Mouse (Mus musculus) heart, embryonic 16.5 days (tissue): ENCODE results near the gene Lifr. TPM values are rescaled to one million over a fixed set of nuclear protein-coding genes. Genes with fewer than 3 reads are reported as not detected.

Experiments
- ATAC-seq: fragments of 200-750 bp; cut with Nextera tagmentation; replicated peaks from 2 replicates; pipeline ENCODE4 v1.8.0; 2017; ENCODE audit warnings: moderate number of reproducible peaks; ENCODE audit not compliant: insufficient read depth, low FRiP score; ENCODE audit errors: extremely low read depth
- H3K27ac ChIP-seq: fragments of 300-500 bp; sonication (generic); 2 replicates; pipeline ENCODE4 v1.5.1; 2014; ENCODE audit warnings: mild to moderate bottlenecking, low read length, control low read depth, moderate library complexity
- H3K27me3 ChIP-seq: fragments of 300-500 bp; sonication (generic); 2 replicates; pipeline ENCODE4 v1.6.1; 2014; ENCODE audit warnings: low read length, mixed read lengths; ENCODE audit not compliant: control insufficient read depth, insufficient read depth
- H3K36me3 ChIP-seq: fragments of 300-500 bp; sonication (generic); 2 replicates; pipeline ENCODE4 v1.6.1; 2014; ENCODE audit not compliant: control insufficient read depth, insufficient read depth
- H3K4me1 ChIP-seq: fragments of 300-500 bp; sonication (generic); 2 replicates; pipeline ENCODE4 v1.6.1; 2014; ENCODE audit warnings: low read length, mixed read lengths; ENCODE audit not compliant: control insufficient read depth, insufficient read depth
- H3K4me2 ChIP-seq: fragments of 300-500 bp; sonication (generic); 2 replicates; pipeline ENCODE4 v1.6.1; 2014; ENCODE audit warnings: low read depth, mild to moderate bottlenecking, control low read depth, low read length
- H3K4me3 ChIP-seq: fragments of 300-500 bp; sonication (generic); 2 replicates; pipeline ENCODE4 v1.5.1; 2014; ENCODE audit warnings: mild to moderate bottlenecking, control low read depth, low read length
- H3K9ac ChIP-seq: fragments of 300-500 bp; sonication (generic); 2 replicates; pipeline ENCODE4 v1.6.1; 2014; ENCODE audit warnings: low read length, control low read depth
- H3K9me3 ChIP-seq: fragments of 300-500 bp; sonication (generic); replicated peaks from 2 replicates; pipeline ENCODE4 v1.6.1; 2016; ENCODE audit warnings: low read length; ENCODE audit not compliant: control insufficient read depth
- WGBS: fragments of 180-500 bp; shearing (Covaris S2); extraction: QIAGEN DNeasy Blood & Tissue Kit; methylation state at CpG from one replicate; pipeline ENCODE4 v1.1.7; 2014; 5-methylcytosine and 5-hydroxymethylcytosine counted together
- polyA plus RNA-seq: library from polyadenylated mRNA; unstranded; fragments of >200 nt; fragmentation: Nextera tagmentation; extraction: Ambion mirVana; gene quantifications from 2 replicates; pipeline ENCODE4 v1.2.1, GENCODE M21; 2015

Gene Lifr
- 22.4 and 24.0 TPM in 2 replicates for polyA plus RNA-seq

DNA sequence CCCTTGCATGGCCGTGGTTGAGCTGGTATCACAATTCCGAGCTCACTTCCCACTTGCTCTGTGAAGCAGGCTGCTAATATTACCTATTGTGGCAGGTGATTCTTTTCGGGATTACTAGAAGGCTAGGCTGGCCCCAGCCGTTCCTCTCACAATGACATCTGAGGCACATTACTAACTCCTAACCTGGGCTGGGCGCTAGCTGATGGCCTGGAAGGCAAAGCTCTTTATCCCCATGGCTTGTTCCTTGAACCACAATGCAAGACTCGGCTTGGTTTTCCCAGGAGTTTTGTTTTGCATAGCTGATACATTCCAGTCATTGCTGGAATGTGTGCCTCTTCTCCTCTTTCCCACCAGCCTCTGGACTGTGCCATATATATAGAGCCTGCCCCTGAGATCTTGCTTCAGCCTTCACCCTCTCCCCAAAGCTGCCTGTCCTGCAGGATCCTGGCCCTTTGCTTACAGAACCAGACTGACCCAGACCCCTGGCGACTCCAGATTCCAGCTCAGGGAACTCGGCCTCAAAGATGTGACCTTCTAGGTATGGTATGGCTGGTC is at the start of gene Lifr:
Lifr (plus strand) TSS at position 404 of the 555 bp plus-strand sequence.
- H3K4me1 ChIP-seq = peaks cover 15% of the 10 kb centered on the region
- H3K36me3 ChIP-seq = no peaks in the 10 kb centered on the region
- no peak within 1 kb of the TSS for H3K27ac ChIP-seq
- 64% methylated on average over 8 of the region's 8 CpGs for WGBS
- H3K4me3 ChIP-seq = no peak within 1 kb of the TSS
- no peak within 1 kb of the TSS for H3K9ac ChIP-seq
- no peak within 1 kb of the TSS for H3K4me2 ChIP-seq
- no peaks in the 10 kb centered on the region for H3K27me3 ChIP-seq
- no peaks in the 10 kb centered on the region for H3K9me3 ChIP-seq
- ATAC-seq = no peak

DNA sequence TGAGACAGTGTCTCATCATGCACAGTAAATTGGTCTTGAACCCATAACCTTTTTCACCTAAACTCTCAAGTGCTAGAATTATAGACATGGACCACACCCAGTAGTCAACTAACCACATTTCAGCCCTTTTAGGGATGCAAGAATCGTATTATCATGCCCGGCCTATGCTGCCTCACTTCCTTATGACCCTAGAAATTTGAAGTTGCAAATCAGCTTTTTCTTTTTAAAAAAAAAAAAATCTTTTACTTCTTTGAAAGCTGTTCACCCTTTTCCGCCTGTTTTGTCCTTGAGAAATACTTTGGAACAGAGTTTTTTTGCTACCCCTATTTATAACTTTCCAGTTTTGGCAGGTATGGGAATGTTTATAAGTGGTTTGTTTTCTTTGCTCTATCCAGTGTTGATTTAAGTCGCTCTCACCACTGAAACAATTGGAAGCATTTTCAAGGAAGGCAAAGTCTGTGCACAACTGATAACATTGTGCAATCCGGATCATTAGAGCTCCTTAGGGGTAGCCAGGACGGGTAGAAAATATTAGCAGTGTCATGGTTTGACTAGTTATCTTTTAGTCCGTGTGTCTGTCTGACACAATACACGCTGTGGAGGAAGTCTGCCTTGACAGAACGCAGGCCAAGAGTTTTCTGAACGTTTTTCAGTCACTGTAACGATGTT is 46.2 kb upstream of the Lifr start:
- Histone ChIP-seq H3K4me1 (peaks cover 16% of the 10 kb centered on the region), H3K4me3 (no peak overlapping the region), H3K27me3 (no peaks in the 10 kb centered on the region), H3K4me2 (no peak overlapping the region), H3K9me3 (no peaks in the 10 kb centered on the region), H3K27ac (no peak overlapping the region), H3K36me3 (no peaks in the 10 kb centered on the region), H3K9ac (no peak overlapping the region)
- peak; percentile 59; the same call in 1 of the 2 replicates for ATAC-seq
- 38% methylated on average over 11 of the region's 11 CpGs for WGBS

DNA sequence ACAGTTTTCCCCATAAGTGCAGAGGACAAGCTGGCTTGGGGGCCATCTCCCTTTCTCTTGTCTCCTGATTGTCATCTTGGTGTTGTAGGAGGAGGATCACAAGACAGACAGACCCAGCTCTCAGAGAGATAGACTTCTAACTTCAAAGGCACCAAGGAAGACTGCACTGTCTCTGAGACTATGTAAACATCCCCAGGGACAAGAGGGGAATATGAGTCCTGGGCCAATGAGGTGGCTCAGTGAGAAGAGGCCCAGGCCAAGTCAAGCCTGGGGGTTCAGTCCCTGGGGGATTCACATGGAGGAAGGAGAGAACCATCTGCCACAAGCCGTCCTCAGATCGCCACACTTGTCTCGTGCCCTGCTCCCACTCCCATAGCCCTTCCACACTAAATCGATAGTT is 45.4 kb upstream of the Lifr start:
- H3K36me3 ChIP-seq = no peaks in the 10 kb centered on the region
- H3K4me2 ChIP-seq = no peak overlapping the region
- H3K27ac ChIP-seq = no peak overlapping the region
- ATAC-seq = no peak
- no peaks in the 10 kb centered on the region for H3K9me3 ChIP-seq
- H3K9ac ChIP-seq = no peak overlapping the region
- H3K4me3 ChIP-seq = no peak overlapping the region
- no peaks in the 10 kb centered on the region for H3K27me3 ChIP-seq
- WGBS = 80% methylated on average over 4 of the region's 4 CpGs
- H3K4me1 ChIP-seq = peaks cover 16% of the 10 kb centered on the region

DNA sequence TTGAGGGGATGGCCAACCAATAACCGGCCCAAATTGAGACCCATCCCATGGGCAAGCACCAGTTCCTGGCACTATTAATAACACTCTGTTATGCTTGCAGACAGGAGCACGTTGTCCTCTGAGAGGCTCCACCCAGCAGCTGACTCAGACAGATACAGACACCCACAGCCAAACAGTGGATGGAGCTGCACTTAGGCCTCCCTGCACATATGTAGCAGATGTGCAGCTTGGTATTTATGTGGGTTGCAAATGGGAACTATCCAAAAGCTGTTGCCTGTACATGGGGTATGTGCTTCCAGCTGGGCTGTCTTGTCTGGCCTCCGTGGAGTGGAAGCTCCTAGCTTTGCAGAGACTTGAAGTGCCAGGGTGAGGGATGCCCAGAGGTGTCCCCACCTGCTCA is 42.5 kb upstream of the Lifr start:
- ATAC-seq = no peak
- Histone ChIP-seq H3K9me3 (no peaks in the 10 kb centered on the region), H3K9ac (no peak overlapping the region), H3K27ac (no peak overlapping the region; the same call in 1 of the 2 replicates), H3K27me3 (no peaks in the 10 kb centered on the region), H3K4me3 (no peak overlapping the region), H3K4me2 (no peak overlapping the region), H3K36me3 (no peaks in the 10 kb centered on the region), H3K4me1 (peaks cover 16% of the 10 kb centered on the region)
- 39% methylated on average over 3 of the region's 3 CpGs for WGBS

DNA sequence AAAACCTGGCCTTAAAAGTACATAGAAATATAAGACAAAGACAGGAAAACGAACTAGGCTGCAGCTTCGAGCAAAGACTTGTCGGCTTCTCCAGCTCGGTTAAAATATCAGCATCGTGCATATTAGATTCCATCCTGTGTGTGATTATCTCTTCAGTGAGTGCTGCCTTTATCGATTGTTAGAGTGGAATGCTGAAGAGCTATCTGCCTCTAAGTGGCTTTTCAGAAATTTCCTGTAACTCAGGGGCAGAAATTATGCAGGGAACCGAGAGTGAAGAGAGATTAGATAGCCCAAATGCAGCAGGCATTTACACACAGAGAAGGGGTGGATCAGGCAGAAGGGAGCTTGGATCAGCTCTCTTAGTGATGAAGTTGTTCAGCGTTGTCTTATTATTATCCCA is 41.5 kb upstream of the Lifr start:
- Histone ChIP-seq H3K4me1 (peaks cover 16% of the 10 kb centered on the region), H3K27me3 (no peaks in the 10 kb centered on the region), H3K9me3 (no peaks in the 10 kb centered on the region), H3K4me2 (no peak overlapping the region), H3K4me3 (no peak overlapping the region), H3K36me3 (no peaks in the 10 kb centered on the region), H3K27ac (no peak overlapping the region; the same call in 1 of the 2 replicates), H3K9ac (no peak overlapping the region)
- 11% methylated on average over 8 of the region's 8 CpGs for WGBS
- no peak for ATAC-seq

DNA sequence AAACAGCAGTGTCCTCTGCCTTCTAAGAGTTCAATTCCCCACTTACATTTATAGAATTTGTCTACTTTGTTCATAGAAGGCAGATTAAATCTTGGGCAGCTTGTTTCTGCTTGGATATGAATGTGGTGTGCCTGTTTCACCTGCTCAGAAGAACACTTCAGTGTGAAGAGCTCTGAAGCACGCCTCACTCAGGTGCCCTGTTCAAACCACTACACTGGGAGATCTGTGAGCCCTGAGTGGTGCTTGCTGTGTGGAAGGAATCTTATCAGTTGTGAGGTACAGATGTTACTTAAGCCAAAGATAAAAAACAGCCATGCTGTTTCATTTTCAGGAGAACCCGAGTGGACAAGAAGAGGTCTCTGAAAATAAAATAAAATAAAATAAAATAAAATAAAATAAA is 38.7 kb upstream of the Lifr start:
- H3K4me2 ChIP-seq = no peak overlapping the region
- no peaks in the 10 kb centered on the region for H3K36me3 ChIP-seq
- peaks cover 16% of the 10 kb centered on the region for H3K4me1 ChIP-seq
- no peak overlapping the region for H3K4me3 ChIP-seq
- no peak for ATAC-seq
- 33% methylated on average over 2 of the region's 2 CpGs for WGBS
- no peaks in the 10 kb centered on the region for H3K27me3 ChIP-seq
- no peak overlapping the region for H3K27ac ChIP-seq
- H3K9ac ChIP-seq = no peak overlapping the region
- H3K9me3 ChIP-seq = no peaks in the 10 kb centered on the region

DNA sequence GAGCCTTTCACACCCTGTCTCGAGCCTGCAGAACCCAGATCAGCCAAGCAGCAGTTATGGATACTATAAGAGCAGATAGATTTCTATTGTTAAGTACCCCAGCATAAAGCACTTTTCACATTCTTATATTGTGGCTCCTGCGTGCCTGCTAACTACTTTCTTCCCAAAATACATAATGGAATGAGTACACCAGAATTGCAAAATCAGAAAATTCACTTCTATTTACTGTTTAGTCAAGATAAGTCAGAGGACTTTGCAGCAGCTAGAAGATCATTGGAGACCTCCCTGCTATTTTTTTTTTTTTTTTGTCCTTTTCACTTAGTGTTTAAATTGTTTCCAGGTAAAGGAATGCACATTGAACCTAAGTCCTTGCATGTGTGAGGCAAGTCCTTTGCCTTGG is 38.3 kb upstream of the Lifr start:
- H3K9ac ChIP-seq = no peak overlapping the region
- peaks cover 16% of the 10 kb centered on the region for H3K4me1 ChIP-seq
- no peaks in the 10 kb centered on the region for H3K27me3 ChIP-seq
- ATAC-seq = no peak
- no peak overlapping the region for H3K4me2 ChIP-seq
- no peak overlapping the region for H3K27ac ChIP-seq
- no peak overlapping the region for H3K4me3 ChIP-seq
- WGBS = 67% methylated on average over 2 of the region's 2 CpGs
- H3K9me3 ChIP-seq = no peaks in the 10 kb centered on the region
- H3K36me3 ChIP-seq = no peaks in the 10 kb centered on the region

DNA sequence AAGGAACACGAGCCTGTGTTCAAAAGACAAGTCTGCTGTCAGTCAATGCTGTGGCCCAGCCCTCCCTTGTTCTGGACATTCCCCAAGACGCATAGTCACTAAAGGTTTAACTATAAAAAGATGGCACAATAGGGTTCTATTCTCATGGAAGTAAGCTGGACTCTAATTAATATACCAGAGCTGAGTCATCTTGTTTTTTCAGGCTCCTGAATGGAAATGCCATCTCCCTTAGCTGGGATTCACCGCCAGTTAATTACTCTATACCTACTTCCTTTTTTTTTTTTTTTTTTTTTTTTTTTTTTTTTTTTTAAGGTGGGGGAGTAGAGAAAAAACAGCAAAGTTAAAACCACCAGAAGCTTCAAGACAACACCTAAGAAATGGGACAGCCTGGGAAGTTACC is 33.6 kb upstream of the Lifr start:
- Histone ChIP-seq H3K4me3 (no peak overlapping the region), H3K4me2 (no peak overlapping the region), H3K9ac (no peak overlapping the region), H3K4me1 (no peaks in the 10 kb centered on the region), H3K27me3 (no peaks in the 10 kb centered on the region), H3K36me3 (no peaks in the 10 kb centered on the region), H3K9me3 (no peaks in the 10 kb centered on the region), H3K27ac (no peak overlapping the region)
- ATAC-seq = no peak
- 55% methylated on average over 3 of the region's 3 CpGs for WGBS

DNA sequence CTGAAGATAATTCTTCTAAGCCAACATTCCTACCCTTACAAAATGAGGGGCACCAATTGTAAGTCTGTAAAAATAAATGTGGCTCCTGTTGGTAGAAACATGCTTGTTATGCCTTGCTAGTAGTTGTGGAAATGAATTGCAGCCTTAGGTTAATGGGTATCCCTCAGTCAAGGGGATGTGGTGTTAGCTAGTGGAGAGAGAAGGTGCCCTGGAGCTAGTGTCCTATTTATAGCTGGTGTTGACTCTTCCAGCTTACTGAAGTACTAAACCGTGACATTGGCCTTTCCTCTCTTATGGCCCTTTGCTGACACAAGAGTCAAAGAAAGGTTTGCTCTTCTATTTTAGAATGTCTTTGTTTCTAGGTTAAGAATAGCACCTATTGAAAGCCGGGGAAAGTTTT is 29.9 kb upstream of the Lifr start:
- no peak overlapping the region for H3K4me3 ChIP-seq
- H3K9ac ChIP-seq = no peak overlapping the region
- ATAC-seq = 0 out of 2 replicates have a peak, but pooled peaks have one; percentile 55
- H3K4me1 ChIP-seq = no peaks in the 10 kb centered on the region; the same call in 1 of the 2 replicates
- H3K36me3 ChIP-seq = no peaks in the 10 kb centered on the region
- no peaks in the 10 kb centered on the region for H3K27me3 ChIP-seq
- no peak overlapping the region for H3K4me2 ChIP-seq
- WGBS = 27% methylated on average over 2 of the region's 2 CpGs
- H3K27ac ChIP-seq = peak overlapping the region; percentile 39; the same call in 1 of the 2 replicates
- no peaks in the 10 kb centered on the region for H3K9me3 ChIP-seq
